Mouse (Mus musculus): ENCODE data around the gene Echdc3. TPM values are rescaled to one million over a fixed set of nuclear protein-coding genes. Genes with fewer than 3 reads are reported as not detected.

Echdc3 gene
- total RNA-seq (2021): under 1 TPM; 0.37 to 0.70 TPM
- long read RNA-seq, experiment 1, partial matches to known transcripts: 0 of 1 reads
- long read RNA-seq, experiment 1, other reads (novel, unspliced or antisense): 0 of 1 reads
- long read RNA-seq, experiment 2, partial matches to known transcripts: 0 of 2 reads
- long read RNA-seq, experiment 2, other reads (novel, unspliced or antisense): 0 of 2 reads

DNA sequence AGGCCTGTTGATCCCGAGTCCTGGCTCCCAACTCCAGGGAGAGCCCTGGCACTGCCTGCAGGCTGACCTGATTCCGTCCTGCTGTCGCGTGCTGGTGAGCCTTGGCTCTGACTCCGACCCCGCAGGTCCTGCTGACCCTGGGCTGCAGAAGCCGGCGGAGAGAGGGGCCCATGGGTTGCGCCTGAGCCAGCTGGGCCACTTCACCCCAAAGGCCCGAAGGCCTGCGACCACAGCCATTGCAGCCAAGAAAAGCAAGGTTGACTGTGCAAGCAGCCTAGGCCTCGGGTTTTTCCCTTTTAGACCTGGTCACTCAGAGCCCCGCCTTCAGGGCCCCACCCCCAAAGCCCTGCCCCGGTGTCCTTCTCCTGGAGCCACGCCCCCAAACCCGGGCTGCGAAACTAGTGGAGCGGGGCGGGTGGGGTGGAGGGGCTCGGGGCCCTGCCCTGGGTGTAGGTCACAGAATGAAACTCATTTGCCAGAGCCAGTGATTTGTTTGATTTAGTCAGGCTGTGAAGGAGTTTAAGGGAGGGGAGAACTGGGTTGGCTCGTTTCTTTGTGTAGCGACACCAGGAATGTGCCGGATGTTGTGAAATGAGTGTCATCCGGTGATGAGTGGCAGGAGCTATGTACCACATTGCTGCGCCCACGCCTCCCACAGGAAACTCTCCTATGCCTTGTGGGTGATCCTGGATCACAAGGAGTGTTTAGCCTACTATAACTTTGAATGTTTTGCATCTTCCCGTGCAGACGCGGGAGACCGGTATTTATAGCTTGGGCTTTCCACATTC lies at the start of gene Echdc3:
Gene Echdc3, minus strand, starts transcription at position 310 of the 788 bp plus-strand sequence.
- peak; percentile 58 to 80 for DNase-seq (ENCODE audit: low spot score in 2 of 2)
- intact Hi-C loops (cut with DNase I): no loop called here

DNA sequence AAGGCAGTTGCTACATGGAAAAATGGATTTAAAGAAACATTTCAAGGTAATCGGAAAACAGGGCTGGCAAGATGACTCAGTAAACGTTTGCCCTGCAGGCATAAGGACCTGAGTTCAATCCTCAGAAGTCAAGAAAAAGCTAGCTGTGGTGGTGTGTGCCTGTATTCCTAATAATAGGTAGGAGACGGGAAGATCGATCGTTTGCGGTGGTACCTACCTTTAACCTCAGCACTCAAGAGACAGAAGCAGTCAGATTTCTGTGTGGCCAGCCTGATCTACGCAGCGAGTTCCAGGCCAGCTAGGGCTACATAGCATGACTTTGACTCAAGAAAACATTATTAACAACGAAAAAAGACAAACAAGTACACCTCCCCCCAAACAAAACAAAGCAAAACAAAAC lies 48.9 kb upstream of the Echdc3 start:
- intact Hi-C loops (cut with DNase I): no loop called here
- DNase-seq (ENCODE audit: low spot score in 2 of 2): no peak

DNA sequence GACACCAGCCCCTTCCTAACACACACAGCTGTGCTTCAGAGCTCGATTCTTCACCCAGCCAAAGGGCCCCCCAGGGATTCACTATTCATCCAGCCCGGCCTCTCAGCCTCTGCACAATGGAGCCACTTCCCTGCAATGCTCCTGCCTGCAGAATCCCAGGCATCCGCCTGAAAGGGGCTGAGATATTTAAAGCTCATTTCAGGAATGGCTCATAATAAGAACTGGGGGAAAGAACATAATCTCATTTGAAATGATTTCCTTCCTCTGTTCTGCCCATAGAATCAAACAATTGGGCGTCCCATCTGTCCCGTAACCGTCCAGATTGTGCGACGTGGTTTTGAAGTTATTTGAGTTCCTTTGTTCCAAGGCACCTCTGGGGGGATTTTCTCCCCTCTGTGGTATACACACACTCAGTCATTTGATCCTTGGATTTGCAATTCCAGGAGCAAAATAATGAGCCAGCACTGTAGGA lies 48.4 kb upstream of the Echdc3 start:
- no peak for DNase-seq (ENCODE audit: low spot score in 2 of 2)
- intact Hi-C loops (cut with DNase I): no loop called here

DNA sequence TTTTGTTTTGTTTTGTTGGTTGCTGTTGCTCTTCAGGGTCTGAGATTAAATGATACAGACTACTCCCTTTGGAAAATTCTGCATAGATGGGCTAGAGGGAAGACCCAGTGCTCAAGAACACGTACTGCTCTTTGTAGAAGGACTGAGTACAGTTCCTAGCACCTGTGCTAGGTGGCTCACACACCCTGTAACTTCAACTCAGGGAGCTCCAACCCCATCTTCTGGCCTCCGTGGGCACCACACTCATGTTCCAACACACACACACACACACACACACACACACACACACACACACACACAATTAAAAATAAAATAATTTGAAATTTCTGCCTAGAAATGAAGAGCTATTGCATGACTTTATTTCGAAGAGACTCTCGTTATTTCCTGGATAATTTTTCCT lies 47.8 kb upstream of the Echdc3 start:
- intact Hi-C loops (cut with DNase I): no loop called here
- no peak for DNase-seq (ENCODE audit: low spot score in 2 of 2)

DNA sequence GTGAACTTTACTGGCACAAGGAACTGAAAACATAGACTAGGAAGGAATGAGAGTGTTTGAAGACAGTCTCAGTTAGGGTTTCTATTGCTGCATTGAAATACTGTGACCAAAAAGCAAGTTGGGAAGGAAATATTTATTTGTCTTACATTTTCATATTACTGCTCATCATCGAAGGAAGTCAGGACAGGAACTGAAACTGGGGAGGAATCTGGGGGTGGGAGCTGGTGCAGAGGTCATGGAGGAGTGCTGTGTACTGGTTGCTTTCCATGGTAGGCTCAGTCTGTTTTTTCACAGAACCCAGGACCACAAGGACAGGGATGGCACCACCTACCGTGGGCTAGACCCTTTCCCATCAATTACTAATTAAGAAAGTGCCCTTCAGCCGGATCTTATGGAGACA lies 46.3 kb upstream of the Echdc3 start:
- no peak for DNase-seq (ENCODE audit: low spot score in 2 of 2)
- intact Hi-C loops (cut with DNase I): loop anchor here (5.0 kb wide), 1 partner anchor 63 kb away; the partner anchor contains the start of gene Usp6nl

DNA sequence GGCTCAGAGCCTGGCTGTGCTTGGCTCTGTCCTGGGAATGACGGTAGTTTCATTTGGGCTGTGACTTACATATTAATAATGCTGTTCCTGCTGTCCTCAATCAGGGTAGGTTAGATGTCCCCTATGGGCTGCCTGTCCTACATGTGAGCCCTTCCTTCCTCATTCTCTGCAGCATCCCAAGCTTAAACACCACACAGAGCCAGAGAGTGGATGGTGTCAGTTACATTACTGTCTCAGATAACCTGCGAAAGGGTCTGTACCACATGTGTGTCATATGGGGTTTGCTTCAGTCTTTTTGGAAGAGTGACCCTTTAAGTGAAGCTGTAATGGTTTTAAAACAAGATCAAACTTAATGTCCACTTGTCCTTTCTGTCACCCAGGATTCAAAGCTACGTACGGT lies 45.2 kb upstream of the Echdc3 start:
- no peak for DNase-seq (ENCODE audit: low spot score in 2 of 2)
- intact Hi-C loops (cut with DNase I): loop anchor here (5.0 kb wide), 1 partner anchor 64 kb away; the partner anchor contains the start of gene Usp6nl

DNA sequence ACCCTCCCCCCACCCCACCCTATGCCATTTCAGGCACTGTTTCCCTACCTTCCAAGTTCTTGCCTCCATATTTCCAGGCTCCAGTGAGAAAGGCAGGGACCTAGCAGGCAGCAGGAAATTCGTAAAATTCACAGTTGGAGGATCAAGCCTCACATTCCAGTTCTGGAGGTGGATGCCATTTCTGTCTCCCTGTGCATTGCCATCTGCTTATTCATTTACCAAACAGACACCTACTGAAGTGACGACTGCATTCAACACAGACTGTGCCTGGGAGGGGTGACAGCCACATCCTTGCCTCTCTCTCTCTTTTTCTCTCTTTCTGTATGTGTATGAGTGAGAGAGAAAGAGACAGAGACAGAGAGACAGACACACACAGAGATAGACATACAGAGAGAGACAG lies 44.3 kb upstream of the Echdc3 start:
- intact Hi-C loops (cut with DNase I): loop anchor here (5.0 kb wide), 1 partner anchor 65 kb away; the partner anchor contains the start of gene Usp6nl
- DNase-seq (ENCODE audit: low spot score in 2 of 2): peak; percentile 76 to 82

DNA sequence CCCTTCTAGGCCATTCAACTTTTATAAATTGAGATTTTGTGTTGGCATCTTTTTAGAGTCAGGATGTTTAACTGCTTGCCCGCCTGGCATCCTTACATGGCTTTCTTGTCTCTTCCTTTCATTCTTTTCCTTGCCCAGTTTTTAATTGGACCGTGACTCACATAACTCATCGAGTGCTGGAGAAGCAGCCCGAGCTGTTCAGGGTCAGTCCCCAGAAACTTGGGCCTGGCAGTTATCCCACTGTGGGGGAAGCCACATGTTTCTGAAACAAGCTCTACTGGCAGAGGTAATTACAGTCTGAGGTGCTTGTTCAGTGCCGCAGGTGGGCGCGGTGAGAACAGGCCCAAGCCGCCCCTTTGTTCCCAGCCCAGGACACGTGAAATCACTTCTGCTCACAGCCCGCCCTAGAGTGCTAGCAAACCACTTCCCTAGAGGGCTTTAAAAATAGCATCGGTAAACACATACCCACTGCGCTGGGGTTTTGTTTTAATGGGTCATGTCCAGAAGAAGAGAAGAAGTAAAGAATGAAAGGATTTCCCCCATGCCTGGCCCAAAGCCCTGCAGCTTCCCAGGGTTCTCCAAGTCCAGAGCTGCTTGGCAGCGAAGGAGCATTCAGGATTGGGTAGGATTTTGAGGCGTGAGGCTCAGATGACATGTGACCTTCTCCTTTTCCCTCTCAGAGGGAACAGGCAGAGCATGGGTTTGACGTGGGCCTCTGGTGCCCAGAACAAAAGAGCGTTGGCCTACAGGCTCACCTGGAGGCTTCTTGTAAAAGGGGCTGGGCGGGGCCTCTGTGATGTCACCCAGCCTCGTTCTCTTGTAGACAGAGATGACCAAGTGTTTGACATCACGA lies 43.4 kb upstream of the Echdc3 start:
- peak; percentile 54 to 64 for DNase-seq (ENCODE audit: low spot score in 2 of 2)
- intact Hi-C loops (cut with DNase I): loop anchor here (5.0 kb wide), 1 partner anchor 66 kb away; the partner anchor contains the start of gene Usp6nl

DNA sequence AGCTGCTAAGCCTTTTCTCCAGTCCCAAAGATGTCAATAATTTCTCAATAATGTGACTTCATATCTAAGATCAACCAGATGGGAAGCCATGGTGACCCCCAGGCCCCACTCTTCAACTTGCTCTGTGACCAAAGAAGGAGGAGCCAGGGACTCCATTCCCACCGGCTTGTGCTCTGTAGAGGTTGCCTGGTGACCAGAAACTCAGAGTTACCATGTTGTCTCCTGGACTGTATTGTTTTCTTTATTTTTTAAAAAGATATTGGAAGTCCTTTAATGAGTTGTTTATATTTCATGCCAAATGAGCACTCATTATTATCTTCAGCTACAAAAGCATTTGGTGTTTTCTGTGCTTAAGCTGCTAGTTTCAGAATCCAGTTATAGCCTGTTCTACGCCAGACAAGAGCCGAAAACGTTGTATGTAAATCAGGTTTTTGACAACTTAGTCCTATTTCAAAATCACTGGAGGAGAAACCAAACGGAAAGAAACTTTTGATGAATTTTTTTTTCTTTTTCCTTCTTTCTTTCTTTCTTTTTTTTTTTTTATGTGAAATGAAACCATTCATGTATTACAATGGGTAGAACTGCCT lies 42.7 kb upstream of the Echdc3 start:
- intact Hi-C loops (cut with DNase I): loop anchor here (5.0 kb wide), 1 partner anchor 67 kb away; the partner anchor contains the start of gene Usp6nl
- DNase-seq (ENCODE audit: low spot score in 2 of 2): no peak

DNA sequence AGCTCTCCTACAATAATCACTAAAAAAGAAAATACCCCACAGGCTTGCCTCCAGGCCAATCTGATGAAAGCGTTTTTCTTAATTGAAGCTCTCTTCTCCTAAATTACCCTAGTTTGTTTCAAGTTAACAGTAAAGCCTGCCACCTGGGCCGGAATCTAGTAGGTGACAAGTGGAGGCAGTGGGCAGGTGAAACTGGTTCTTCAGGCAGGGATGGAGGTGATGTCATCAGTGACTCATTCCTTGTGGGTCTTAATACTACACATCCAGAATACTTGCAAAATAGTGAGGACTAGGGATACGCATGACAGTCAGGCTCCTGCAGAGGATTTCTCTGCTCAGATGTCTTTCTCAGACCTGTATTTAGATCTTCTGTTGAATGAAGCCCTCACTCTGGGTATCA lies 39.7 kb upstream of the Echdc3 start:
- intact Hi-C loops (cut with DNase I): no loop called here
- no peak for DNase-seq (ENCODE audit: low spot score in 2 of 2)

DNA sequence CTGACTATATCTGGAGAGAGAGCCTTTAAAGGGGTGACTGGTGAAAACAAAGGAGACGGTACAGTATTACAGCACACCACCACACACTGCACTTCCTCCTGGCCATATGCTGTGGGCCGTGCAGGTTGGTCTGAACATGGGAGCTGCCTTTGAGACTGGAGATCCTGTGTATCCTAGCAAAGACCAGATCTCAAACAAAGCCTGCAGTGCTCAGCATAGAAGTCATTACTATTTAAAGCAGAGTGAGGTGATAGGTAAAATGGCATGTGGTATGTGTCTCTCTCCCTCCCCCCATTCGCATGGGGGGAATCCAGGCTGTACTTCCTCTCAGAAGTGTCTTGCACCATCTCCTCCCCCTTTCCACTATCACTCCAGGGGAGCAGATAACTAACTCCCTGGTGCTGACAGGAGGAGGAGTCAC lies 38.3 kb upstream of the Echdc3 start:
- intact Hi-C loops (cut with DNase I): no loop called here

DNA sequence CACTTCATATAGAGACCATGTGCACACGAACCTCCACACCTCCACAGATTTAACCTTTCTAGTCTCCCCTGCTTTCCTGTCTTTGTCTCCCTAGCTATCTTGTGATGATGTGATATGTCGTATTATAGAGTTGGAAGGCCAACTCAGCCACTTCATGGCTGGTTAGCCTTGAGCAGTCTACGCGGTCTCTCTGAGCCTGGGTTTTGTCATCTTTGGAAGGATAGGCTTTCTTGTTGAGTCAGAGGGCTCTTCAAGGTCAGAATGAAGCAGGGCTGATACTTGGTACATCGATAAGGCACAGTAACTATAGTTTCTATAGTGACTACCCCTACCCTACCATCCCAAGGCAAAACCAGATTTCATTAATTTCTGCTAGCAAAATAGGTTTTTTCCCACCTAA lies 28.6 kb upstream of the Echdc3 start:
- intact Hi-C loops (cut with DNase I): no loop called here
- DNase-seq (ENCODE audit: low spot score in 2 of 2): no peak

More for the DNA sequence above, 38.3 kb upstream of the Echdc3 start:
- no peak for DNase-seq (ENCODE audit: low spot score in 2 of 2)

DNA sequence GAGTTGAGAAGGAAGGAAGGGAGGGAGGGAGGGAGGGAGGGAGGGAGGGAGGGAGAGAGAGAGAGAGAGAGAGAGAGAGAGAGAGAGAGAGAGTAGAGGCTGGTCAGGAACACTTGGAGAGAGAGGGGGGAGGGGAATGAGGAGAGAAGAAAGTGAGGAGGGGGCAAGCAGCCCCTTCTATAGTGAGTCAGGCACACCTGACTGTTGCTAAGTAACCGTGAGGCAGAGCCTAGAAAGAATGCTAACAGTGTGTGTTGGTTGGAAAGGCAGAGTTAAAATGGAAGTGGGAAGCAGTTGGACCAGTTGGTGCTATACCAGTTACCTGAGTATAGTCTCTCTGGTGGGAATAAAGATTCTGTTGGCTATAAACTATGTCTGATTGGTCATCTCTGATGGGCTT lies 27.2 kb upstream of the Echdc3 start:
- DNase-seq (ENCODE audit: low spot score in 2 of 2): no peak
- intact Hi-C loops (cut with DNase I): no loop called here

DNA sequence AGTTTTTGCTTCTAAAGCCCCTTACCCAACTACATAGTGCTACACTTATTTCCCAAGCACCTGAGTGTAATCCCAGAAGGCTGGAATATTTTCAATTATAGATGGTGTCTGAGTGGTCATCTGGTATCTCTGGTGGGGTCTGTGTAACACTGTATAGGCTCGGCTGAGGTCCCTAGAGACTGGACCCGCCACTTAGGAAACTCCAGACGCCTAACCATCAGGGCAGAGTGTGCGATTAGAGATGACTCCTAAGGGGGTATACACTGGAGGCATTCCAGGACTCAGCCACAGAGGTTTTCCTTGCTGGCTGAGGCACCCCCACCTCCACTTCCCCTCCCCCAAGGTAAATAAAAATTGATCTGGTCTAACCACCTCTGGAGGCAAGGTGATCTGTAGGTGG lies 26.5 kb upstream of the Echdc3 start:
- DNase-seq (ENCODE audit: low spot score in 2 of 2): no peak
- intact Hi-C loops (cut with DNase I): no loop called here

DNA sequence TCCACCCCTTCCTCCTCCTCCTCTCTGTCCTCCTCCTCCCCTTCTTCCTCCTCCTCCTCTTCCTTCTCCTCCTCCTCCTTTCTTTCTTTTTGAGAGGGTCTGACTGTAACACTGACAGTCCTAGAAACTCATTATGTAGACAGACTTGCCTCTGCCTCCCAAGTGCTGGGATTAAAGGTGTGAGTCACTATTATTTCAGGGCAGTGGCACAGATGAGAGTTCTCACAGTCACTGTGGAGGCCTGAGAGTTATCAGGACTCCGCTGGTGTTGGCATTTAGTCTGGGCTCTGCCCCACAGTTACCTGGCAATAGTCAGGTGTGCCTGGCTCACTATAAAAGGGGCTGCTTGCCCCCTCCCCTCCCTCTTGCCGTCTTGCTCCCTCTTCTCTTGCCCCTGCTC lies 25.8 kb upstream of the Echdc3 start:
- intact Hi-C loops (cut with DNase I): no loop called here
- no peak for DNase-seq (ENCODE audit: low spot score in 2 of 2)

DNA sequence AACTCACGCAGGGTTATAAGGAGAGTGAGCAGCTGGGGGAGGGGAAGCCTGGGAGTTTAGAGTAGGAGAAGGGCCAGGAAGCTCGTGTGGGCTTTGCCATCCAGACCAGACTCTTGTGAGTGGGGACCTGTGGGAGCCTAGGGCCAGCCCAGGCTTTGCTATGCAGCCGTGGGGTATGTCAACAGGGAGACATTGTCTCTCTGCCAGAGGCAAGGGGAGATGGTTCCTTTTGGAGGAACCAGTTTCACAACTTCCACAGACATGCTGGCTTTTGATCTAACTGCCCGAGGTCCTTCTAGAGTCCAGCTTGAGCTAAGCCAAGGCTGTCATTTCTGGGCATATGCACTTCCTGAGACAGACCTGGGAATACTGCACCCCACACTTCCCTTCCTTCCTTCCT lies 25.4 kb upstream of the Echdc3 start:
- intact Hi-C loops (cut with DNase I): no loop called here
- no peak for DNase-seq (ENCODE audit: low spot score in 2 of 2)

DNA sequence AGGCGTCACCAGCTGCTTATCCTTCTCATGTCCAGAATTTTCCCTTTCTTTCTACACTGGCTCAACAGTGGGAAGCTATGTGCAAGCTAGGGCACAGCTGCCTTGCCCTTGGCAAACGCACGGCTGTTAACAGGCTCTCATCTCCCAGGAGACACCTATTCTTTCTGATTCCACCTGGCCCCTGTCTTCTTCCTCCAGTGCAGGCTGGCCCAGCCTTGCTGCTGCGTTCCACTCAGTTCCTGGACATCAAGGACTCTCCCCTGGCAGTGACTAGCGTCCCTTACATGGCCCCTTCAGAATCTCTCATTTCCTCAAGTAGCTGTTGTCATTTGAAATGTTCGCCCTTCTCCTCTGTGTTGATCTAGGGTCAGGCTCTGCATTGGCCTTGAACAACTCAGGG lies 20.5 kb upstream of the Echdc3 start:
- intact Hi-C loops (cut with DNase I): no loop called here
- no peak for DNase-seq (ENCODE audit: low spot score in 2 of 2)

DNA sequence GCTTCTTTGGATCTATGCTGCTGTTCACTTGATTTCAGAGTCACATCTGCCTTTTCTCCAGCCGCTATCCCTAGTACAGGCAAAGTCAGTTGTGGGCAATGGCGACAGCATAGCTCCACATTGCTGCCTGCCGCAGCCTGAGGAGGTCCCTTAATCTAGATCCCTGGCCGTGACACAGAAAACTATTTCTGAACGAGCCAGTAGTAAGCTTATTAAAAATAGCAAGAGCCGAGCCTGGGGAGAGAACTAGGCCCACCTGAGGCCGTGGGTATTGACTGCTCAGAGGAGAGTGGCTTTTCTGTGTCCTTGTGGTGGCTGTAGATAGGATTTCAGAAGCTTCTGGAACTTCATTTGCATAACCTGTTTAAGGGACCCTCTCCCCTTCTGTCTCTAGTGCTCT lies 19.9 kb upstream of the Echdc3 start:
- no peak for DNase-seq (ENCODE audit: low spot score in 2 of 2)
- intact Hi-C loops (cut with DNase I): no loop called here

DNA sequence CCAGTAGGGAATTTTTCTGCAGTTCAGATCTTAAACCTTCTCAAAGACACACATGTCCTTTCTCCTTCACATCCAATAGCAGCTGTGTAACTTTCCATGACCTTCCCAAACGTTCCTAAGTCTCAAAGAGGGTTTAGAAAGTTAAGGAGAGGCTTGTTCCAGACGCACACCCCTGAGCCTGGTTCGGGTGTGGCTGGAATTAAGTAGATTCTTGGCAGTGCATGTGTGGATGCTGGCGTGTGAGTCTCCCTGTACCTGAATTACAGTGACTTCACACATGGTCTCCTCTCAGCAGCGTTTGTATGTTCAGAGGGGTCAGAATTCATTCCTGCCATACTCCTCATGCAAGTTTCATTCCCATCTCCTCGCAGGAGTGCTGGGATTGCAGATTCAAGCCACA lies 18.0 kb upstream of the Echdc3 start:
- no peak for DNase-seq (ENCODE audit: low spot score in 2 of 2)
- intact Hi-C loops (cut with DNase I): no loop called here
